Mouse (Mus musculus): ENCODE measurements around the gene Sema6c.
A peak's percentile ranks its signal among the peaks of the same experiment; 100 is the strongest.
"Not testable (repeated sequence)": the region's sequence is repeated elsewhere in the genome, so short reads cannot be mapped to it uniquely, and the experiment has no call there.

The Sema6c gene

DNA sequence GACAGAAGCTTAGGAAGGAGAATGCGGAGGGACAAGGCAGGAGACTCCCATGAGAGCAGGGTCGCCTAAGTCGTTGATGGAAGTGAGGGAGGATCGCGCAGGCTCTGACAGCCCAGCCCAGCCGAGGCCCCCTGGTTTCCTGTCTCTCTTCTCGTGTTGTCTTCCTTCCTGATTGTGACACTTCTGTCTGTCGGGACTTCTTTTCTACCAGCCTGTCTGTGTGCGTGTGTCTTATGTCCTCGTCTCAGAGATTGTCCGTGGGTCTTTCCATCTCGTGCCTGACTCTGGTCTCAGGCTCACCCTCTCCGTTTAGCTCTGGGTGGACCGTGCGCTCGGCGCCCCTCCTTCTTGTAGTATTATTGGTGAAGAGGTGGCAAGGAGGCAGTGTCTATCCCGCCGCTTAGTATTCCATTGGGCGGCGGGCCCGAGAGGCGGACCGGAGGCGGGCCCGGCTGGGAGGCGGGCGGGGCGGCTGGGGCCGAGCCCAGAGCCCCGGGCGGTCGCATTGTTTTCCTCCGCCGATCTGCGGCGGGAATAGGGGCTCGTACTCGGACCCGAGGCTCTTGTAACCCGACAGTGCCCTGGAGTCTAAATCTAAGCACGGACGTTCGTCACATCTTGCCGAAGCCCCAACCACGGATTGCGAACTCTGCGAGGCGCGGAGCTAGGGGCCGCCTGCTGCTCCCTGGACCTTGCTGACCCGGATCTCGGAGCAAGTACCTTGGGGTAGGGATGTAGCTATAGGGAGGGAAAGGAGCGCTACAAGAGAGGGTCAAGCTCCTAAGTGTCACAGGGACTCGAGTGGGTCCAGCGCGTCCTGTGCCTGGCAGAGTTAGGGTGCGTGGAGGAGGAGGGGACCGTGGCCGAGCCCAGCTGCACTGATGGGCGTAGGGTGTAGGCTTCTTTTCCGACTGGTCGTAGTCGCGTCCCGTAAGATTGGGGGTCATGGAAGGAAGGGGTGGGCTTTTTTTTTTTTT lies at the start of gene Sema6c:
TSS of gene Sema6c (plus strand) at position 471 of the 977 bp plus-strand sequence.
- peak; percentile 78 to 80 for DNase-seq

DNA sequence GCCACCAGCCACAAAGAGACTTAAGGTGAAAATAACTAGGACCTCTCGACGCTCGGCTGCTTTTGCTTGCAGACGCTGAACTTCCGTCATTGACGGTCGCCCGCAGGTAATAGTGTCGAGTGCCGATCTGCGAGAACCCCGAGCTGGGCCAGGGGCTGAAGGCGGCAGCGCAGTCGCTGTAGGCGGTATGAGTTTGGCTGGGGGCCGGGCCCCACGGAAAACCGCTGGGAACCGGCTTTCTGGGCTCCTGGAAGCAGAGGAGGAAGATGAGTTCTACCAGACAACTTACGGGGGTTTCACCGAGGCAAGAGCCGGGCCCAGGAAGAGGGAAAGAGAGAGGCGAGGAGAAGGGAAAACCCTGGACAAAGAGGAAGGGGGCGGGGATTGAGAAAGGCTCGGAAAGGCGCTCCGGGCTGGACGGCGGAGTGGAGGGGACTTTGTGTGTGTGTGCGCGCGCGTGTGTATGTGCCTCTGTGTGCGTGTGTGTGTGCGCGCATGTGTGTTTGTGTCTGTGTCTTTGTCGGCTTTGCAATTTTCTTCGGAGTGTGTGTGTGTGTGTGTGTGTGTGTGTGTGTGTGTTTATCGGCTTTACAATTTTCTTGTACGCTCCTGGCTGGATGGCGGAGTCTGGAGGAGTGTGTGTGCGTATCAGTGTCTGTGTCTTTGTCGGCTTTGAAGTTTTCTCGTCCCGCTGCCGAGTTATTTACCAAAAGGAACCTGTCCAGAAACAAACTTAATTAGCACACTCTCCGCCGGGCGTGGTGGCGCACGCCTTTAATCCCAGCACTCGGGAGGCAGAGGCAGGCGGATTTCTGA lies 49.1 kb upstream of the Sema6c start, which contains the start of gene Vps72:
TSS of gene Vps72 (plus strand) at position 112 of the 816 bp plus-strand sequence.
- DNase-seq, result peak; percentile 82 to 87

DNA sequence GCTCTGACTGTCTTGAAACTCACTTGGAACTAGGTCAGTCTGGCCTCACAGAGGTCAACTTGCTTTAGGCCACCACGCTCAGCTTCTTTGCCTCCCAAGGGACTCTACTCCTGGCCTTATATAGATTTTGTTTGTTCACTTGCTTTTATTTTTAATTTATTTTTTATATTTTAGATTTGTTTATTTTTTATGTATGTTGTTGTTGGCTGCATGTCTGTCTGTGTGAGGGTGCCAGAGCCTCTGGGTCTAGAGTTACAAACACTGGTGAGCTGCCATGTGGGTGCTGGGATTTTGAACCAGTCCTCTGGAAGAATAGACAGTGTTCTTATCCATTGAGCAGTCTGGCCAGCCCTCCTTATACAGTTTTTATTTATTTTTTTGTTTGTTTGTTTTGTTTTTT lies 47.5 kb upstream of the Sema6c start:
- no peak for DNase-seq

DNA sequence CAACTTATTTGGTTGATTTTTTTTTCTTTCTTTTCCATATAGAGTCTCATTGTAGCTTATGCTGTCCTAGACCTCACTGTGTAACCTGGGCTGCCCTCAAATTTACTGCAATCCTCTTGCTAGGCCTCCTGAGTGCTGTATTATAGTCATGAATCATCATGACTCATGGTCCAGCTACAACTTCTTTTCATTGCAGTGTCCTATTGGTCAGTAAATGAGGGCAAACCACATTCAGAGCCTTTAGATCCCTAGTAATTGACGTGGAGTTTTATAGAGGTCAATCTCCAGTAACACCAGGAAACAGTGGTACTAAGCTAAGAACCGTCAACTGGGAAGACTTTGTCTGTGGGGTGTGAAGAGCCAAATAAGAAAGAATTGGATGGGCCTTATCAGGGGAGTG lies 42.5 kb upstream of the Sema6c start:
- no peak for DNase-seq

DNA sequence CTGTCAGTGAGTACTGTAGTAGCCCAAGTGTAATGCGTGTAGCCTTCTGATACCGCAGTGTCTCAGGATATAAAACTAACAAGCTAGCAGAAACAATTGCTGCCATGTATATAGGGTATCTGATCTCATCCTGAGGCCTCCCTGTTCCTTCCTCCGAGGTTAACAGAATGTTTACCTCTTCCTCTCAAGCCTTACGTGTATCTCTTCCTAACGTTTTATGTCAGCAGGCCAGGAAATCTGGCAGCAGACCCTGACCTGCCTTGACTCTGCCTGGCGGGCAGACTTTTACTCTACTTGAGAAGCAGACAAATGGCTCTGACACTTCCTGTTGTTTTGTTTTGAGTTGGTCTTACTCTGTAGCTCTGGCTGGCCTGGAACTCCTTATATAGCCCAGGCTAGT lies 38.7 kb upstream of the Sema6c start:
- DNase-seq, result no peak

DNA sequence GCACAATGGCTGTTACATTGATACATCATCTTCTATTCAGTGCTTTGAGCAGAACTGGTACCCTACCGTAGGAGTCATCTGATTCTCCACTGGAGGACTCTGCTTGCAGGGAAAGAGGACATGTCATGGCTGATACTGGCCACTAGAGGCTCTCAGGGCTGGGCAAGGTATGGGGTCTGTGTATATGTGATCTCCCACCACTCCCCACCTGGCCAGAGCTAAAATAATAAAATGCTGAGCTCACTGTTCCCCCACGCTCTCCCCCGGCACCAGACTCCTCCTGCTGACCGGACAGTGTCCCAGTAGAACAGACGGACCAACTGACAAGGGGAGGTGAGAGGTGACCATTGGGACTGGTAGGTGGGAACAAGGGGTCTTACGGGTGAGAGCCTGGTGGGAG lies 36.0 kb upstream of the Sema6c start, which contains the start of gene Tmod4:
TSS of gene Tmod4 (plus strand) at position 231 of the 400 bp plus-strand sequence.
- DNase-seq, result no peak

DNA sequence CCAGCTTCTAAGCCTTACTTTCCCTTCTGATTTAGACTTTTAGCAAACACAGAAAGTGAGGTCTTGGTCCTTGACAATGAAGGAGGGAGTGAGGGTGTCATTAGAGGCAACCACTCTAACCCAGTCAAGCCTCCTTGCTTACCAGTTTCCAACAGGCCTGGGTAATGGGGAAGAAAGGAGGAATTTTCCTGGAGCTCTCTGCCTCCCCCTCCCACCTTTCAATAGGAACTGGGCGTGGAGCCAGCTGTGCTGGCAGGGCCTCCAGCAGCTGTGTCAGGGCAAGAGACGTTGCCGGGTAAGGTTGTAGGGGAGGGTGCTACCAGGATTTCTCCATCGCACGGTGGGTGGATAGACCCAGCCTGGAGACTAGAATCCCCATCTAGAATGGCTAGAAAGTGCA lies 35.3 kb upstream of the Sema6c start:
- no peak for DNase-seq

DNA sequence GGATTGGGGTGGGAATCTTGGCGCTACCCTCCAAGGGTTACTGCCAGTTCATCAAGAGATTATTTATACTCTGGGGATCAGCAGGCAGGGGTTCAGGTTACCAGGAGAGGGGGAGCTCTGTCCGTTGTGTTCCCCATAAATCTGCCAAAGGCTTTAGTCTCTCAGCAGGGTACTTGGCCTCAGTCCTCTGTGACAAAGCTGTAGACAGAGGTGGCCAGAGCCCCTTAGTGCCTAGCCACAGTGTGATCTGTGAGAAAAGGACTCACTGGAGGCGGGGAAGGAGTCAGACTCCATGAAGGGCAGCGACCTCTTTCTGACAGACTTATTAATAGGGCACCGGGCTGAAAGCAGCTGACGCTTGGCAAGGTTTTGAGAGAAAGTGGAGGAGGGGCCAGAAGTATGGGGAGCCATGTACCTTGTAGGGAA lies 31.0 kb upstream of the Sema6c start:
- no peak for DNase-seq

DNA sequence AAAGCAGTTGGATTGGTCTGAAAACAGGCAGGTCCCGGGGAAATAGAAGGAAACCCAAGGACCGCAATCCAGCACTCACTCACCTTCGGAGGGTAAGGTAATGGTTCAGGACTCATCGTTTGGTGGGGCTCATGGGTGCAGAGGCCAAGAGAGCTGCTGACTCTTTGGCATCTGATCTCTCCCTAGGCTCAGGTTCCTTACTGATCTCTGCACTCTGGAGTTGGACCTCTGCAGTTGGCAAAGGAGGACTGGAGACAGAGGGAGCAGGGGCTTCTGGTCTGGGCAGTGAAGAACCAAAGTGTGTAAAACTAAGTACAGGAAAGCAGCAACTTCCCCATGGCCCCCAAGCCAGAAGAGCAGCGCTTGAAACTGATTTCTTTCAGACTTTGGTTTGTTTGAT lies 30.2 kb upstream of the Sema6c start:
- no peak for DNase-seq

DNA sequence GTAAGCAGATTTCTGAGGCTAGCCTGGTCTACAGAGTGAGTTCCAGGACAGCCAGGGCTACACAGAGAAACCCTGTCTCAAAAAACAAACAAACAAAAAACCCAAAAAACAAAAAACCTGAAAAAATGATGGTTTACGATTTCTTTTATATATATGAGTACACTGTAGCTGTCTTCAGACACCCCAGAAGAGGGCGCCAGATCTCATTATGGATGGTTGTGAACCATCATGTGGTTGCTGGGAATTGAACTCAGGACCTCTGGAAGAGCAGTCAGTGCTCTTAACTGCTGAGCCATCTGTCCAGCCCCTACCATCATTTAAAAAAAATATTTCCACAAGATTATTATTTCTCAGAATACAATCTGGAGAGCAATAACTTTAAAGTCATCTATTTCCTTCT lies 27.9 kb upstream of the Sema6c start:
- not testable (repeated sequence) for DNase-seq

DNA sequence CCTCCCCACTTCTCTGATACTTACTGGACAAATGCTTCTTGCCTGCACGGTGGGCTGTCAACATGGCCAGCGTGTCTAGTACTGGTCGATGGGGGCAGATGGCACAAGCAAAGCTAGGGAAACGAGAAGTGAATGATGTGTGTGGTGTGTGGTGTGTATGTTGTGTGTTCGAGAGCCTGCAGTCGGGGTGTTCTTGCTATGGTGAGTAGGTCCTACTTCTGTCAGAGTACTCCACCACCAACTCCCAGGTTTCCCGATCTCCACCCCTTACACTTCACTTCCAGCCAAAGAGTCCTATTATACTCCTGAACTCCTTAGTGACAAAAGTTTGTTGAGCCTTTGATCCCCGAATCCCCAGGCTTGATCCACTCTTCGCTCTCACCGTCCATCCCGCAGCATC lies 27.1 kb upstream of the Sema6c start:
- DNase-seq, result no peak

DNA sequence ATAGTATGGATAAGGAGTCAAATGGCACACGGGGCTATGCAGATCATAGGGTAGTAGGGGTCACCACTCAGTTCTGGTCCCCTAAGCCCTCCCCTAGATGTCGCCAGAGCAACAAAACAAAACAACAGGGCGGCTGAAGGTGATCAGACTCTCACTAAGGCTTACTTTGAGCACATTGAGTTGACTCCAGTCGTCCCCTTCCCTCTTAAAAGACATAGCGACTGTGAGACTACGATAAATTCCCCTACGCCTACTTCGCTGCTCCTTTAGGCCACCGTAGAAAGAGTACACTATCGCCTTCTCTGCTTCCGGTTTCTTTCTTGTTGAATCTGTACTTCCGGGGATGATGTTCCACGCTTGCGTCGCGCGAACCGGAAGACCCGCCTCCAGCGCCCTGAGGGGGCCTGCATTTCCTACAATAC lies 26.6 kb upstream of the Sema6c start, which contains the start of the genes Scnm1 and Lysmd1:
TSS of gene Scnm1 (minus strand) at position 332 of the 422 bp plus-strand sequence.
TSS of gene Lysmd1 (plus strand) at position 409 of the 422 bp plus-strand sequence.
- peak; percentile 85 to 92 for DNase-seq

DNA sequence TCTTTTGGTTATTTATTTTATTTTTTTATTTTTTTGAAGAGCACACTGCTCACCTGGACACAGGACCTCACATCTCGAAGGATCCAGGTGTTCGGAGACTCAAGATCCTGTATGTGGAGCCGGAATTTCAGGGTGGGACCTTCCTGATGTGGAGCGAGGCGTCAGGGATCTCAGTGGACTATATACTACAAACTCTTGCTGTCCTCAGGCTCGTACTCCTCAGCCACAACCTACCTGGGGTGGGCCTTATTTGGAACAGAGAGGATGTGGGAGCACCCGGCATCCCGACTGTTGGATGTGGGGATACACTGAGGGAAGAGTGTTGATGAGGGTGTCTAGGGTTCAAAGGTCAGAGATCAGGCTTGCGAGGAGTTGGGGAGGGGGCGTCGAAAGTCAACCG lies 26.1 kb upstream of the Sema6c start:
- DNase-seq, result not testable (repeated sequence)

DNA sequence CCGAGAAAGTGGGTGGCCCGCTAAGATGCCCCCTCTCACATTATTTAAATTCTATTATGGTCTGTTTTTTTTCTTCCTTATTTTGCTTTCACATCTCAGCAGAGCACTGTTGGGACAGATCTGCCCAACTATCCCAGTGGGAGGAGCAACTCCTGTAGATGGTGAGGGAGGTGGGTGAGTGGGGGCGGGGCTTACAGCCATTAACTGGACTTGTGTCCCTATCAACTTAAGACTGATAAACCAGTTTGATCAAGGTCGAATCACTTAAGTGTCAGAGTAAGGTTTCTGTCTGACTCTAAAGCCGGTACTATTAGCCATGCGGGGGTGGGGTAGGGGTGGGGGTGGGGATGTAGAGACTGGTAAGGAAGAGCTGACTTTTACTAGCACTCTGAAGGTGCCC lies 25.2 kb upstream of the Sema6c start:
- peak; percentile 22 to 50 for DNase-seq

DNA sequence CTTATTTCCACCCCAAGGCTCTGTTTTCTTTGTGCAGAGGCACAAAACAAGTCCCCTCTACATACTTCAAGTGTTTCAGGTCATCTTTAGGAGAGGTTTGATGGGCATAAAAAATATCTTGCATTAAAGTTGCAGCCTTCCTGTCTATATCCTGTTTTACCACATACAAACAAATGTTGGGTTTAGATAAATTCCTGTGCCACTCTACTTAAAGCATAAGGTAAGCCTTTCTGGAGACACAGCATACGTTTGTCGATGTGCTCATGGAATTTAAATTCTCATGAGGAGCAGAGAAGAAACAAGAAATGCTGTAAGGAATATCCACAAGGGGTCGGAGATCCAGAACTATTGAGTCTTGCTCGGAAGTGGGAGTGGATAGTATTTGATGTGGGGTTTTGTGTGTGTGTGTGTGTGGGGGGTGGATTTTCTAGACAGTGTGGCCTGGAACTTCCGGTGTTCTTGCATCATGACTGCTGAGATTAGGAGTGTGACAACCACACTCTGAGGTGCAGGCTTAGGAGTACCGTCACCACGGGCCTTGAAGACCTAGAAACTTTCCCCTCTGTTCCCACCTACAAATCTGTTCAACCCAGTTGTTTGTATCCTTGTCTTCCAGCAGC lies 24.7 kb upstream of the Sema6c start:
- peak in 1 of 2 experiments; percentile 35 for DNase-seq

DNA sequence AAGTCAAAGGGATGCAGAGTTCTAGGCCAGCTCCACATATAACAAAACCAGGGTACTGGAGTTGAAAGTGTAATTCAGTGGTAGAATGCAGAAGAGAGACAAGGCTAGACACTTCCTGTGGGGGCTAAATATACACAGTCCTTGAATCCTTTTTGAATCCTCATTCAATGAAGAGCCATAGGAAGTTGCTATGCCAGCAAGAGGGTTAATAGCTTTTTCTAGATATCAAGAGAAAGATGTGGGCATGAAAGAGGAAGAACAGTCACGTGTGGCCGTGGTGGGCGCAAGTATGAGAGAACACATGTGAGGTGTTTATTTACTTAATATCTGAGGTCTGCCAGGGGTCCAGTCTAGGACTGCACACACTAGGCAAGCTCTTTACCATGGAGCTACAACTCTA lies 23.9 kb upstream of the Sema6c start:
- DNase-seq, result no peak

DNA sequence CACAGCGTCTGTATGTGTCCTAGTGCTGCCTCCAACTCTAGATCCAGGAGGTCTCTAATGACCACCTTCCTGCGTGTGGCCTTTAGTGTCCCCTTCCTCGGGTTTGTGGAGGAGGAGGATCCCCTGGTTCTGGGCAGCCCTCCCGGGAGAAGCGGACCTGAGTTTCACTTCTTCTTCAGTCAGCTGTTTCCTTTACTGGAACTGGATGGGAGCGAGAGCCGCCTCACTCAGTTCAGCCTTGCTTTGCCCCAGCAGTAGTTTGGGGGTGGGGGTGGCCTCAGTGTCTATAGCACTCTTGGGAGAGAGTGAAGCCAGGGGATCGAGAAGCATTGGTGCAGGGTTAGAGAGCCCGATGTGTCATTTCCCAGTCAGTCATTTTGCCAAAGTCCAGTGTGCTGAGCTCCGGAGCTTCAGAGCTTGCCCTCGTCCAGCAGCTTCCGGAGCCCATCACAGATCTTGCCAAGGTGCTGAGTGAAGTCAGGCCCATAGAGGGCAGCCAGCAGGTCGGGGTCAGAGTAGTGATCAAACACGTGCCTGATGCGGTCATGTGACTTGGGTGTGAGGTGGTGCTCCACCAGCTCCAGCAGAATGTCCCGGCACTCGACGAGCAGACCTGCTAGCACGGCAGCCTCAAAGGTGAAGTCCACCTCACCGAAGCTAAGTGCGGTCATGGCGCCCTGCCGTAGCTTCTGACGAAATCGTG lies 20.5 kb upstream of the Sema6c start:
- DNase-seq, result no peak

DNA sequence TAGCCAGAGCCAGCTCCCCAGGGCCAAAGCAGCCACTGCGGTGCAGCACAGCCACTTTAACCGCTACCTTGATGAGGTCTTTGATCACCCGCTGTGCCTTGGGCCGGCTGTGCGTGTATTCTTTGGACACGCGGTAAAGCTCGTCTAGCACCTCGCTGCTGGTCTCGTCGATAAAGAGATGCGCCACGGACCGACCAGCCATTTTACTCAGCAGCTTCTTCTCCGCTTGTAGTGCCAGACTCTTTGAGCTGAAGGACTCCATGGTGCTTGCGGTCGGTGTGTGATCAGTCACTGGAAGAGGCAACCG lies 20.0 kb upstream of the Sema6c start:
- no peak for DNase-seq

DNA sequence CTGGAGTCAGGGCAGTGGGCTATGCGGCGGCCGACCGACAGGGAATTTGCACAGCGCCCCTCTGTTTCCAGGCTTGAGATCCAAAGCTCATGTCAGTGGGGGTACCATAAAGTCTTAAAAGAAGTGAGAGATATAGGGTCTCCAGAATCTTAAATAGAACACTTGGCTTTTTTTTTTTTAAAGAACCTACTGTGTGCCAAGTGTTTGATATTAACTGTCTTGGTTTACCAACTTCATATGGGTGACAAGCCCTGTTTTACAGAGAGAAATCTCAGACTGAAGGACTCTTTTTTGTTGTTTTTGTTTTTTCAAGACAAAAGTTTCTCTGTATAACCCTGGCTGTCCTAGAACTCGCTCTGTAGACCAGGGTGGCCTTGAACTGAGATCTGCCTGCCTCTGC lies 19.5 kb upstream of the Sema6c start:
- no peak for DNase-seq

DNA sequence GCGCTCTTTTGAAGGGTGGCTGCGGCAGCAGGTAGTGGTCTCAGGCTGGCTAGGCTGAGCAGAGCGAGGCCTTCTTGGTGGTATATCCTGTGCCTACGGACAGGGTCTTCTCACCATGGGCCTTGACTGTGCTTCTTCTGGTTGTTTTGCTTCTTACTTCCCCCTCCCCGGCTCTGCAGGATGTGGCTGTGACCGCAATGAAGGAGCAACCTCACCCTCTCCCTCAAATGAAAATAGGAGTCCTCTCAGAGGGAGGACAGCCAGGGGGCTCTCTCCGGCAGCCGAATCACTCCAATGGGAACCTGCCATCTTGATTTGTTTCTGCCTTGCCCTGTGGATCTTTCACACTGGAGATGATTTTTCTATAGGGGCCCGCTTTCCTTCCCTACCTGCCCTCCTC lies 18.8 kb upstream of the Sema6c start:
- DNase-seq, result peak; percentile 68 to 85

DNA sequence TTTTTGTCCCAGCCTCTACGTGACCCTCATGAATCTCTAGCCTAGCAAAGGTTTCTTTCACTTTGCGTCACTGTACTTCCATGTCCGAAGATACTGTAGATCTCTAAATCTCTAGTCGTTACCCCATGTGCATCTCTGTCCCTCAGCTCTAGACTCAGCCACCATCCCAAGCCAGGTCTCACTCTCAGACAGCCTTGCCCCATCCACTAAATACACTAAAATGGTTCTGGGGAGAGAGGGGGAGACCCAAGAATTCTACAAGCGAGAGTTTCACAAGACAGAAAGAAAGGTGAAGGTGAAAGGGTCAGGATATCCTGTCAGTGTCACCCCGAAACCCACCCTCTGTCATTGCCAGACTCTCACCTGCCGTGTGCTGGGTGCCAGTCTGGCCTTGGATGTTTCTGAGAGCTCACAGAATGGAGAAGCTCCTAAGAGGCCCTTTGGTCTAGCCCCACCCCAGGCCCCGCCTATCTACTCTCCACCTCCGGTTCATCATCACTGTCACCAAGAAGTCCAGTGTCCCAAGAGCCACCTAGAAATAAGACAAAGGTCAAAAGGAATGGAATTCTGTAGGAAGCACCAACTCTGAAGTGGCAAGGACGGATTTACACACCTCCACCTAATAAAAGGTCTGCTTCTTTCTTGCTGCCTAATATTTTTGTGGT lies 18.2 kb upstream of the Sema6c start, which contains the start of gene Tnfaip8l2:
TSS of gene Tnfaip8l2 (minus strand) at position 409 of the 665 bp plus-strand sequence.
- DNase-seq, result peak in 1 of 2 experiments; percentile 60

DNA sequence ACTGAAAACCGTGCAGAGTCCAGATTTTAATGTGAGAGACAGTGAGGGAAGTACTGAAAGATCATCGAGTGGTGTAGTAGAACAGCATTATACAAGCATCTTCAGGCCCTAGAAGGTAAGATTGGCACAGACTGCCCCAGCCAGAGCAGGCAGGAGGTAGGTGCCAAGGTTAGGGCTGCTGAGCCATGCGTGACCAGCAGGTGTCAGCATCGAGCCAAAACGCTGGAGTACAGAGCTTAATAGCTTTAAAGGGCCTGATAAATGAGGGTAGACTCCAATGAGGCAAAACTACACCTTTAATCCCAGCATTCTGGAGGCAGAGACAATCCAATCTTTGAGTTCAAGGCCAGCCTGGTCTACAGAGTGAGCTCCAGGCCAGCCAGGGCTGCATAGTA lies 17.6 kb upstream of the Sema6c start:
- DNase-seq, result peak; percentile 66 to 76
